Mouse (Mus musculus) ZHBTc4 (cell line): ENCODE data around the gene BC049352.
A peak's percentile ranks its signal among the peaks of the same experiment; 100 is the strongest.

Source experiments
- DNase-seq: peaks from one replicate; pipeline ENCODE4 v3.0.0-alpha.2; 2011; ENCODE audit warnings: low read depth, low spot score

Gene BC049352

DNA sequence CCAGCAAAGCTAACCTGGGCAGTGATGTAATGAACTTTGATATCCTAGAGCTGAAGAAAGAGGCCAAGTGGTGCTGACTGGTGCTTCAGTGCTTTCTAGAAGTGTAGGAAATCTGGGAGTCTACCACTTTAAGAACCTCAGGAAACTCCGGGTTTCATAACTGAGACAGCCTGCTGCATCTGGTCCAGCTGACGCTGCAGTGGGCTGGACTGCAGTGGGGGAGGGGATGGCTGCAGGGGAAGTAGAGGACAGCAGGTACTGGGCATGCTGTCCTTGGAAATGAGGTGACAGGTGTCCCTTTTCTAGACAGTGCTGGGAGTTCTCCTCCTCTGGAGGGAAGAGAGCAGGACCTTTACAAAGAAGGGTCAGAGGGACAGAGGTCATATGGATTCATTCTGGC is at the start of gene BC049352:
Gene BC049352, plus strand, starts transcription at position 238 of the 400 bp plus-strand sequence.
- no peak for DNase-seq

DNA sequence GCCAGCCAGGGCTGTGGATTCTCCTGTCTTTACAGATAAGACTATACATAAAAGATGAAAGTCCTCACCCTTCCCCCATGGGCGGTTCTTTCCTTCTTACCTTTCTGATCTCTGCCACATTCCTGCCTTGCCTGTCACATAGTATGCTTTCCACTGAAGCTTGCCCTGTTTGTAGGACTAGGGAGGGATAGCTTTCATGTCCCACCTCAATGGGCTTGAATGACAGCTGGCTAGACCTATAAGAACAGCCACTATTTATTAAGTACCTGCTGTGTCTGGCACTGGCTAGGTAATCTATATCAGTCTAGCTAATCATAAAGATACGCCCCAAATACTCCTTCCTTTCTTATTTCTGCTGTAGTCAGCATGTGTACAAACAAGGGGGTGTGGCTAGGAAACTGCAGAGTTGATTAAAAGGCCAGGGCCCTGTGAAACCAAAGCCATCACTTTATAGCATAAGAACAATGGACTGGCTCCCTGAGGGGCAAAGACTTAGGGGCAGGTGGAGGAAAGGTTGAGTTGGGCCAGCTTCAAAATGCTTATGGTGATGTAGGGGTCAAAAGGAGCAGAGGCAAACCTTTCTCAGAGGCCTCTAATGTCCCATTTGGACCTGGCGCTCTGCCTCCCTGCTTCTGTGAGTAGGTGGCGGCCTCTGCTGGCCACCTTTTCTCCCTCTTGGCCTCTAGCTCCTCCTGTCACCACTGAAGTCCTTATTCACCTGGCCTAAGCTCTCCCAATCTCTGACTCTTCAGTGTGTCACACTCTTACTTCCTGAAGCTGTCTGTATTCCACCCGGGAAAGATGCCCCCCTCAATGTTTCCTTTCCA is 48.1 kb upstream of the BC049352 start:
- DNase-seq: peak; percentile 71

DNA sequence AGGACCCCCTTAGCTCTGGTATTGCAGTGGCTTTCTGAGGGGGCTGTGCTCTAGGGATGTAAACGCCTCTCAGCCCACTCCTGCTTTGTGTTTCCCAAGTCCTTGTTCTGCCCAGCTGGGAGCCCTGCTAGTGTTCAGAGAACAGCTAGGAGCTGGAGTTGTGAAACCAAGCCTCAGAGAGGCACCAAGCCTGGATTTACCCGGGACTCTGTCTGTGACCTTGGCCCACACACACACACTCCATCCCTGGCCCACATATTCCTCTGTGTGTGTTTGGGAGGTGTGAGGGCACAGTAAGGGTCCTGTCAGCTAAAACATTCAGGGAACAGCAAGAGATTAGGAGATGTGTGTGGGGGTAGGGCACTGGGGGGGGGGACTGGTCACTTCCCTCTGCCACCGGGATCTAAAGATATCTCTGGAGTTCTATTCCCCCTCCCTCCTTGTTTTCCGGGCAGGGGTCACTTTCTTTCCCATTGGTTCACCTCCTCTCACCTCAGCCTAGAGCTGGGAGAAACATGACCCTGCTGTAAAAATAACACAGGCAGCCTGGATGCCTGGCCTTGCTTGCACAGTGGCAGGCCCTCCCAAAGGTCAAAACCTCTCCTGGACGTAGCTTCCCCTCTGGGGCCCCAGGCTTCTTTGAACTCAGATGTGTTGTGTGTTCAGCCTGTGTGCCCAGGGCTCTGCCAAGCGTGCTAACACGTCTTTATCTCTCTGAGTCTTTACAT is 45.2 kb upstream of the BC049352 start:
- DNase-seq: no peak

DNA sequence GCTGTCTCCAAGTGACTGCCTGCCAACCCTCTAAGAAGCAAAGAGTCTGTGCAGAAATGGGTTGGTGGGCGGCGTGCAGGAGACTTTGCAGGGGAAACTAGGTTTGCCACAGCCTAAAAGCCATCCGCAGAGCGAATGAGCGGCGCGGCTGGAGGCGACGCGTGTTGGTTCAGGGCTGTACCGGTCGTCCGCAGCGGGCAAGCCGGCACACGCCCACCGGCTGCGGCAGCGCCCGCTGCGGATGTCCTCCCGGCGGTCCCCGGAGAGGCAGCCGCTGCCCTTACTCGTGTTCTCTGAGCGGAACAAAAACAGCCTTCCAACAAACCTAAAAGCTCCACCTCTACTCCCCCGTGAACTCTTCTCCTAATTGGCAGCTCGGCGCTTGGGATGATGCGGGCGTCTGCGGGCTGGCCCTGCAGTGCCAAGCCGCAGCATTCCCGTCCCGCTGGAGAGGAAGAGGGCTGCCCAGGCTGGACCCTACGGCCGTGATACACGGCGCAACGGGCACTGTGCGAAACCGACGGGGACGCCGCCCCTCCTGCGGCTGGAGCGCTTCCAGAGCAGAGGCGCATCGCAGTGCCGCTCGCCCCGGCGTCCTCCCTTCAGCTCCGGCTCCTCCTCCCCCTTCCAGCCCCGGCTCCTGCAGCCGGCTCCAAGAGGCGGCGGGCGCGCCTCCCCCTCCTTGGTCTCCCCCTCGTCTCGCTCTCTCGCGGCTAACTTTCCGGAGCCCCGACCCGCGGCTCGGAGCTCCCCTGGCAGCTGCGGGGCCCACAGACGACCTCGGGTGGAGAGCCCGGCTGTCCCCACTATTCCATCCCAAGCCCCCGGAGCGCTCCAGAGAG is 43.4 kb upstream of the BC049352 start, which contains the start of gene Scn4b:
Gene Scn4b, plus strand, starts transcription at position 205 of the 842 bp plus-strand sequence.
- peak; percentile 66 for DNase-seq

DNA sequence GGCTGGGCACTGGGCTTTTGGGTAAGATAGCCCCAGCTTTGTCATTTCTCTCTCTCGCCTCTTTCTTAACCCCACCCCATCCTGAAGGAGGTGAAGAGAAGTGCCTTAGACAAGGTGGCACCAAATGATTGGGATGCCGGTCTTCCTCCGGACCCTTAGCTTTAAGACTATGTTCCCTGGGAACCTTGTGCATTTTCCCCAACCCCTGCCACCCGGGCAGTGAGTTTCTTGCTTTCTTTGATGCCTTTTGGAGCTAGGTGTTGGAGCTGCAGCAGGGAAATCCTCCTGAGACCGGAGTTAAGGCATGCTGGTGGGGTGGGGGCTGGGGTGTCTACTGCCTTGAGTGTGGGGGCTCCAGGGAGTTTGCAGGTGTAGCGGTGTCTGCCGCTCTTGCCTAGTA is 42.7 kb upstream of the BC049352 start:
- DNase-seq: no peak

DNA sequence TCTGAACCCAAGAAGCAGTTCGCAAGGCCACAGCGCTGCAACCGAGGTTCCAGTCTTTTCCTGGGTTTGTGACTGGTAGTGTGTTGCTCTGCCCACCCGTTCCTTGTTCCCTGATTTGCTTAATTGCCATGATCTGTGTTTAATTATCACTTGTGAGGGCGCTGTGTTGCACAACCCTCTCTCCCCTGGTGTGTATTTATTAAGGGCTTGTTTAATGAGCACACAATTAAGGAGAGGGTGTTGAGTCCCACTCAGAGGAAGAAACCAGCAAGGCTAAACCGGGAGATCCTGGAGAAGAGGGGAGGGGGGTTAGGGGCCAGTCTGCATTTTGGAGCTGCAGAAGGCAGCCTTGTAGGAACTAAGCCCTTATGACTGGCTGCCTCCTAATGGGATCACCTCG is 40.9 kb upstream of the BC049352 start:
- no peak for DNase-seq

DNA sequence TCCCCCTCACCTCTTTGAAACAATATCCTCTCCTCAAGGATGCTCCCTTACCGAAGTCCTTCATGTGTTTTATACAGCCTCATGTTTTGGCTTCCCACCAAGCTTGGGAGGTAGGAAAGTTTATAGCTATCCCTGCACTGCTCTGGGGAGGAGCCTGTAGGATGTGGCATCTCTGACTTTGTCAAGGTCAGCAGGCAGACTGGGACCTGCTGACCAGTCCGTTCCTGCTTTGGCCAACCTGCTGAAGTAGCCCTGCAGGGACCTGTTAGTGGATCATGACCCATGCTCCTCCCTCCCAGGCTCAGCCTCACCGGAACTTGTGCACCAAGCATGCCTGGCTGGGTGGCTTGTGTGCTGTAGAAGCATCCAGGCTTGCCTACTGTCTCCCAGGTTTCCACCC is 39.1 kb upstream of the BC049352 start:
- no peak for DNase-seq

DNA sequence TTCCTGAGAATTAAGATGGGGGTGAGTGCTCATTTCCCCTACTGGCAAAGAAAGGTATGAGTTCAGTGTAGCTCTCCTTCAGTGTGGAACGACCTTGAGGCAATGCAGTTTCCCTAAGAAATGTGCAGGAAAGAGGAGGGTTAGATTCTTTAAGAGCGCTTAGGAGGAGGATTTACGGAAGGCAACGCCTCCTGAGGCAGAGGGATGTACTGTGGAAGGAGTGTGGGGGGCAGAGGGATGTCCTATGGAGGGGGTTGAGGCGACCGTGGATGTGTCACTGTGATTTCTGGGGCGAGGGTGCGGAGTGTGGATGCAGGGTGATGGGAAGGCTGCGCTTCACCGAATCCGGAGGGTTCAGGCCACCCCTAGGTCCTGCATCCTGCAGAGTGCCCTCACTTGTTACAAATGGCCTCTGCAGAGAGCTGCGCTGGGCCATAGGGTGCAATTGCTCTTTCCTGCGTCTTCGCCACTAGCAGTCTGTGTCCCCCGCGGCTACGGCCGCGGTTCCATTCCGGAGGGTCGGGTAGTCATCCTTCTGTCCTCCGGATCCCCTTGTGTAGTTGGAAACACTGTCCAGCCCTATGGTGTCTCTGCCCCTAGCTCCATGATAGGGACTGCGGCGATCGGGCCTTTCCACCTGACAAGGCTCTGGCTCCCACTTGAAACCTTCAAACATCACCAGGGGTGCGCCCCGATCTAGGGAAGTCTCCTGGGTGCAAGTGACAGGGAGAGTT is 36.1 kb upstream of the BC049352 start:
- peak; percentile 85 for DNase-seq

DNA sequence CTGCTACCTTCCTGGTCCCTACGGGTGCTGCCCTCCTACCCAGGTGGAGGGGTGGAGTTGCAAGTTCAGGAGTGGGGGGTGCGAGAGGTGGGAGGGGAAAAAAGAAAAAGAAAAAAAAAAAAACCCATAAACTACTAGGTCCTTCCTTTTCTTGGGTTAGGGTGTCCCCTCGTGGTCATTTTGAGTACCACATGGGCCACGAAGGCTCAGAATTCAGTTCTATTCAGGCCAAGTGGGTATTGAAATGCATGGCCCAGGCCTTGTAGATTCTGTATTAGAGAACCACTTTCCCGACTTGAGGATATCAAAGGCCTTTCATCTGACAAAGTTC is 35.6 kb upstream of the BC049352 start:
- DNase-seq: peak; percentile 71

DNA sequence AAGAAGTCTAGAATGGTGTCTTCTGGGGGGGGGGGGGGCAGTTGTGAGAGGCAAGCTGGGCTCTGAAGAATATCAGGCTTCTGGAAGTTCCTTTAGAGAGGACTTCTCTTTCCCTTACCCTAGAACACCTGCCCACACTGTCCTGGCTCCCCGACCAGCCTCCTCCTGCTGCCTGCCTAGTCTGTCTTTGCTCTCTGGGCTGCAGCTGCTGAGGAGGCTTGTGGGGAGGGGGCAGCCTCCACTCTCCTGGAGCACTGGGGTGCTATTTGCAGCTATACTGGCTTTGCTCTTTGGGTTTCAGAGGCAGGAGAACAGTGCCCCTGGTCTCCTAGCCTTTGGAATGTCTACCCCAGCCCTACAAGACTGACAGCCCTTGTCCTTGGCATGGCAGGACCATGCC is 30.9 kb upstream of the BC049352 start:
- no peak for DNase-seq

DNA sequence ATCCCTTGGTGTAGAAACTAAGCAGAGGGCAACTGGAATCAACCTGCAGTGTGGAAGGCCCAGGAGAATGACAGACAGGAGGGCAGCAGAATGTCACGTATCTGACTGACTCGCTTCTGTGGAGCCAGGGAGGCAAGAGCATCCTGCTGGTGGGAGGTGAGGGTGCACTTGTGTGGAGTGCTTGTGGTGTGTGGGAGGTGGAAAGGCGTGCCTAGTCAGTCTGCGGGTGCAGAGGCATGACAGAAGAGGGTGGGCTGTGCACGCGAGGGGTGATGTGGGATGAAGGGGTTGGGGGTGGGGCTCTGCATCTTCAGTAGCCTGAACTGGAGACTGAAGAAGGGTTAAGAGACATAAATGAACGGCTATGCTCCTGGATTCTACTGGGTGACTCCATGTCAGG is 28.4 kb upstream of the BC049352 start:
- no peak for DNase-seq

DNA sequence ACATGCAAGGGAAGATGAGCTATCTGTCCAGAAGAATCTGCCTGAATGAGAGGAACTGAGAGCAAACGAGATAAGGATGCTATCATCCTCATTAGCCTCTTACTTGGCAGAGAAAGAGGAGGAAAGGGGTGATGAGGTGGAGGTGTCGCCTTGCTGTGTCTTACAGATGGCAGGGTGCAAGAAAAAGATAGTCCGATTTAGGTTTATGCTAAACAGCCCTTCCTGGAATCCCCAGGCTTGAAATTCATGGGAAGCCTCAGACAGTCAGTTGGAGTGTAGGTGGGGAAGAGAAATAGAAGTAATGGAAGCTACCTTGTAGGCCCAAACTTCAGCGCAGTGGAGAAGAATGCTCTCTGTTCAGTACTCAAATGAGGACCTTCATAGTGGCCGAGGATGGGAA is 13.9 kb upstream of the BC049352 start:
- DNase-seq: no peak

DNA sequence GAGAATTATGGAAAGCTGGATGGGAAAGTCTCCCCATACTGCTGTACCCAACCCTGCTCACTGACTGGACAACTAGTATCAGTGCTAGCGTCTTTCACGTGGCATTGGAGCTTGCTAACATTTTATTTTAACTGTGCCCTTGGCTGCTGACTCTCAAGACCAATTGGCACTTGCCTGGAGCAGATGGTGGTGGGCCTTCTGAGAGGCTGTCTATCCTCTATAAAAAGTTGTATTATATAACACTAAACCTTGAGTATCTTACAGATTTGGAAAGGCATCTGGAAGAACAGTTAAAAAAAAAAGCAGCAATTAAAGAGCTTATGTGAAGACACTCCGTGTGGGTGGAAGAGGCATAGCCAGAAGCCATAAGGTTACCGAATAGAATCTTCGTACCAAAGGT is 11.7 kb upstream of the BC049352 start:
- DNase-seq: no peak

DNA sequence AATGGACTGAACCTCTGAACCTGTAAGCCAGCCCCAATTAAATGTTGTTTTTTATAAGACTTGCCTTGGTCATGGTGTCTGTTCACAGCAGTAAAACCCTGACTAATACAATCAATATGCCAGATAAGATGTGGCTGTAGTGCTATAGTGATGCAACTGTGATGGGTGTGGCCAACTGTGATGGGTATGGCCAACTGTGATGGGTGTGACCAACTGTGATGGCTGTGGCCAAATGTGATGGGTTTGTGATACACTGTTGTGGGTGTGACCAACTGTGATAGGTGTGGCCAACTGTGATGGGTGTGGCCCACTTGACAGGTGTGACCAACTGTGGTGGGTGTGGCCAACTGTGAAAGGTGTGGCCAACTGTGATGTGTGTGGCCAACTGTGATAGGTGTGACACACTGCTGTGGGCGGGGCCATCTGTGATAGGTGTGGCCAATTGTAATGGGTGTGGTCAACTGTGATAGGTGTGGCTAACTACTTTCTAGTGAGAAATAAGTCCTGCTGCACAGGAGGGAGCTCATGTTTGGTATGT is 10.7 kb upstream of the BC049352 start:
- peak; percentile 31 for DNase-seq

DNA sequence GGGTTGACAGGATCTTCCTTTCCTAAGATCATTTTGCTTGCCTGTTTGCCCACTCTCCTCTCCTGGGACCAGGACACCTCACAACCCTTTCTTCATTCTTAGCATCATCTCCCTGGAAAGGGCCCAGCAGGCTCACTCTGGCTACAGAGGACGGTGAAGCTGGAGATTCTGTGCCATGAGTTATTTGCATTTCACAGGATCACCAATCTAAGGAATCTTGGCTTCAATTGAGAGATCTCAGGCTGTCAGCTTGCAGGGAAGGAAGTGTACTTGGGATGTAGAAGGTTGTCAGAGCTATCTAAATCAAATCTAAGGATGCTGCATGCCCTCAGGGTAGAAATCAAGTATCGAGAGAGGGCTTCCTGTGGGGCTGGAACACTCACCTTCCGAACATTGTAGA is 8.3 kb upstream of the BC049352 start:
- no peak for DNase-seq

DNA sequence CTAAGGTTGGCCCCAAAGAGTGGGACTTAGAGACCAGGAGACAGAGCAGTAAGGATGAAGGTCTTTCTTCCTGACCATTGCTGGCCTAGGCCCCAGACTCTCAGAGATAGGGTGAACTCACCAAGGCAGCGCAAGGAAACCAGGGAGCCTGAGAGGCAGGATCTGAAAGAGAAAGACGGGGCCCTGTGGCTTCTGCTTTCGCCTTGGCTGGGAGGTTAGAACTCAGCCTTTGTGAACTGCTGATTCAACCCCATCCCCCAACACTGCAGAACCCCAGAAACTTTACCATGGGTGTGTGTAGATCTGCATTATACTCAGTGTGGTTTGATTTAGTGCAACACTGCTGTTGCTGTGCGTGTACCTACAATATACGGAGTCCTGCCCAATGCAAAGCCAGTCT is 2.5 kb upstream of the BC049352 start:
- DNase-seq: no peak

DNA sequence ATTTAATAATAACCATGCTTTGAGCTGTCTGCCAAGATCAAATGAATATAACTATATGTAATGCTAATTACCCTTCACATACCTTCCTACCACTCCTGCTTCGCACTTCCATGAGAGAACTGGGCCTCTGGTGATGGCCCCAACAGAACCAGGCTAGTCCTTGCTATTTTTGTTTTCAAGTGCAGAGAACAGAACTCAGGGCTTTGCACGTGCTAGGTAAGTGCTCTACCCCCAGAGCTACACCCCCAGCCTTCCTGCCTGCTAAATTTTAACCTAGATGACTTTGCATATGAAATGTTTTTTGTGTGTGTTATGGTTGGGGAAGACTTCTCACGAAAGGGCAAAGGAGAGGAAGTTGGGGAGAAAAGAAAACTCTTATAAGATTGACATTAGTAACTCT is 714 bp downstream of the BC049352 start:
- DNase-seq: no peak

DNA sequence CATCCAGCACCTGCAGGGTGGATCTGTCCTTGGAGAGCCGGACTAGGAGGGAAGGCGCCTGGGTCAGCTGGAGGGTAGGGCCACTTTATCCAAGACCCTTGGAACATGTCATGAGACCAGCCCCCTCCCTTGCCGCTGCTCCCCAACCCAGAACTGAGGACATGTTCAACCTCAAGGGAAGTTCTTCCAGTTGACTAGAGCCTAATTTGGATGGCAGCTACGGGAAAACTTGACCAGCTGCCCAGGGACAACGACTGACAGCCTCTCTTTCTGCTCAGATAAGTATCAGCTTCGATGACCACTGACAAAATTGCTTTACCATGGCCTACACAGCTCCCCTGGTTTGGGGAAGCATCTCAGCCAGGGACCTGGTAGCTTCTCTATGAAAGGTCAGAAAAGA is 1.5 kb downstream of the BC049352 start:
- DNase-seq: no peak

DNA sequence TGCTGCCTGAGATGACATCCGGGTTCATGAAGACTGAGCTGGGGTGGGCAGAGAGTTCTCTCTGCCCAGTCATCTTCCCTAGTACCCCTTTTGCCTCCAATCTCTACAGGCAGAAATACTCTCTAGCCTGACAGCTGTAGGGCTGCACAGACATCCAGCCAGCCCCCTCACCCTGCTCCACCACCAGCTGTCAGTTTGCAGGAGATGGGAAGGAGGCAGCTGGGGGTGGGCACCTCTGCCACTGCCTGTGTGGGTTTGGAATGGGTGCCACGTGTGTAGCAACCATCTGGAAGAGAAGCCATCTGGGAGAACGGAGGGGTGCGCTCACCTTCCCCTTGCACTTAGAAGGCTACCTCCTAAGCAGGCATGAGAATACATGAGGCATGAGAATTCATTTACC is 3.4 kb downstream of the BC049352 start:
- DNase-seq: no peak

DNA sequence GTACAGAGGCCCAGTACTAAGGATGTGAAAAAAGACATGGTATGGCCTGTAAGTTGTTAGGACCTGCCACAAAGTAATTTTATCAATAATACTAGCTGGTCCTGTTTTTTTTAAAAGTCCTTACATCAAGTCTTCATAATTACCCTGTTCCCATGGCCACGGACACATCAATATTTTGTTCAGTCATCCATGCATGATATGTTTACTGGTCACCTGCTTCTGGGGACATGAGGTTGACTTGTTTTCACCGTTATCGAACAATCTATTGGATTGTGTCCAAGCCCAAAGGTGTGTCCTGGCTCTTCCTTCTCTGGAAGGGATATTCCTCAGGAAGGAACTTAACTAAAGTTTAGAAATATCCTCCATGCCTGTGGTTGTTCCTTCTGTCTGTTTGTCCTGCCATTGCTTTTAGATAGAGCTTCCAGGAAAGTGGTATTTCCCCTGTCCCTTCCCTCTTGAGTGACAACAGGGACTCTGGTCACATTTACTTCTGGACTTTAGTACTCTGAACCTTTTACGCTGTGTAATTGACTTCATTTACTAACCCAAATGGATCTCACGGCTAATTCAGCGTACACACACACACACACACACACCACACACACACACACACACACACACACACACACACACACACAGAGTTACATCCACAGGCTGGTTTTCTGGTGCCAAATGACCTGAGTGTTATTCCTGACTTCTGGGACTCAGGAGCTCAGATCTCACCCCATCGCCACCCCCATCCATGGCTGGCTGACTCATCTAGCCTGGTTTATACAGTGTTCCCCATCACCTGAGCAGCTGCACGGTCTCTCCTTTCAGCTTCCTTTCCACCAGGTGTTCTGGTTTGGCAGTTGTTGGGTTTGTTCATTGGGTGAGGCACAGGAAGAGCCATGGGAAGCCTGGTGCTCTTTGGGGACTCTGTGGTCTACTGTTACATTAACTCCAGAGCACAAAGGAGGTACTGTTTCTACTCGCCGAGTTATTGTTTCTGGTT is 7.1 kb downstream of the BC049352 start:
- DNase-seq: no peak
